Mouse (Mus musculus) forebrain, embryonic 14.5 days (tissue): ENCODE measurements around the gene Kcnmb4. TPM values are rescaled to one million over a fixed set of nuclear protein-coding genes. Genes with fewer than 3 reads are reported as not detected.

ENCODE experiments used
- ATAC-seq: fragments of 200-750 bp; cut with Nextera tagmentation; 2 replicates; pipeline ENCODE4 v1.8.0; 2017; ENCODE audit warnings: mild to moderate bottlenecking, moderate library complexity
- DNase-seq: peaks from one replicate; pipeline ENCODE4 v3.0.0-alpha.2; 2015; ENCODE audit warnings: low spot score
- H3K27ac ChIP-seq: fragments of 300-500 bp; sonication (generic); 2 replicates; pipeline ENCODE4 v1.5.1; 2014; ENCODE audit warnings: low read depth, mild to moderate bottlenecking, control low read depth, low read length, moderate library complexity
- H3K27me3 ChIP-seq: fragments of 300-500 bp; sonication (generic); replicated peaks from 2 replicates; pipeline ENCODE4 v1.6.1; 2014; ENCODE audit warnings: low read length, control low read depth, mixed read lengths; ENCODE audit not compliant: control insufficient read depth, insufficient read depth
- H3K36me3 ChIP-seq: fragments of 300-500 bp; sonication (generic); 2 replicates; pipeline ENCODE4 v1.6.1; 2014; ENCODE audit warnings: low read length, control low read depth; ENCODE audit not compliant: control insufficient read depth, insufficient read depth
- H3K4me1 ChIP-seq: fragments of 300-500 bp; sonication (generic); 2 replicates; pipeline ENCODE4 v1.6.1; 2014; ENCODE audit warnings: antibody characterized with exemption, low read length, control low read depth; ENCODE audit not compliant: control insufficient read depth, insufficient read depth
- H3K4me2 ChIP-seq: fragments of 300-500 bp; sonication (generic); 2 replicates; pipeline ENCODE4 v1.6.1; 2014; ENCODE audit warnings: mild to moderate bottlenecking, control low read depth, low read length
- H3K4me3 ChIP-seq: fragments of 300-500 bp; sonication (generic); 2 replicates; pipeline ENCODE4 v1.5.1; 2014; ENCODE audit warnings: low read depth, low read length, control low read depth
- H3K9ac ChIP-seq: fragments of 300-500 bp; sonication (generic); 2 replicates; pipeline ENCODE4 v1.6.1; 2014; ENCODE audit warnings: mild to moderate bottlenecking, low read length, control low read depth, moderate library complexity
- H3K9me3 ChIP-seq: fragments of 300-500 bp; sonication (generic); replicated peaks from 2 replicates; pipeline ENCODE4 v1.6.1; 2016; ENCODE audit warnings: low read length, control low read depth, mixed read lengths; ENCODE audit not compliant: control insufficient read depth
- WGBS: fragments of 180-500 bp; shearing (Covaris S2); extraction: QIAGEN DNeasy Blood & Tissue Kit; methylation state at CpG from one replicate; pipeline ENCODE4 v1.1.7; 2014; 5-methylcytosine and 5-hydroxymethylcytosine counted together
- polyA plus RNA-seq: library from polyadenylated mRNA; unstranded; fragments of >200 nt; fragmentation: Nextera tagmentation; extraction: Ambion mirVana; gene quantifications from 2 replicates; pipeline ENCODE4 v1.2.1, GENCODE M21; 2014

Kcnmb4 gene
- polyA plus RNA-seq, 1 experiment from 2014 or later = 17.5 TPM

GRCm38 (mm10) chr10:116422551-116422950 lies 51.1 kb downstream of the Kcnmb4 start:
- Histone ChIP-seq H3K4me2 (no peak overlapping the region), H3K27ac (no peak overlapping the region), H3K9me3 (no peaks in the 10 kb centered on the region), H3K27me3 (no peaks in the 10 kb centered on the region), H3K9ac (no peak overlapping the region), H3K4me3 (no peak overlapping the region), H3K36me3 (no peaks in the 10 kb centered on the region), H3K4me1 (no peaks in the 10 kb centered on the region)
- WGBS = 92% methylated on average over 2 of the region's 2 CpGs
- DNase-seq = no peak
- no peak for ATAC-seq

GRCm38 (mm10) chr10:116420976-116421375 lies 52.7 kb downstream of the Kcnmb4 start:
- H3K9me3 ChIP-seq = no peaks in the 10 kb centered on the region
- H3K9ac ChIP-seq = no peak overlapping the region
- no peak for DNase-seq
- no peak for ATAC-seq
- WGBS = 75% methylated on average over 6 of the region's 6 CpGs
- H3K27ac ChIP-seq = no peak overlapping the region
- H3K4me2 ChIP-seq = no peak overlapping the region
- H3K36me3 ChIP-seq = no peaks in the 10 kb centered on the region
- no peak overlapping the region for H3K4me3 ChIP-seq
- H3K4me1 ChIP-seq = no peaks in the 10 kb centered on the region
- H3K27me3 ChIP-seq = no peaks in the 10 kb centered on the region

GRCm38 (mm10) chr10:116418121-116418726 lies 55.5 kb downstream of the Kcnmb4 start:
- H3K9ac ChIP-seq = no peak overlapping the region
- H3K4me3 ChIP-seq = no peak overlapping the region
- no peaks in the 10 kb centered on the region for H3K27me3 ChIP-seq
- no peak overlapping the region for H3K4me2 ChIP-seq
- peak; percentile 37; the same call in 1 of the 2 replicates for ATAC-seq
- H3K27ac ChIP-seq = no peak overlapping the region
- H3K9me3 ChIP-seq = no peaks in the 10 kb centered on the region
- no peaks in the 10 kb centered on the region for H3K4me1 ChIP-seq
- WGBS = 75% methylated on average over 24 of the region's 24 CpGs
- no peaks in the 10 kb centered on the region for H3K36me3 ChIP-seq
- DNase-seq = peak; percentile 16

- Histone ChIP-seq H3K4me2 (no peak overlapping the region), H3K27ac (no peak overlapping the region), H3K4me3 (no peak overlapping the region), H3K36me3 (no peaks in the 10 kb centered on the region), H3K9ac (no peak overlapping the region), H3K27me3 (no peaks in the 10 kb centered on the region), H3K9me3 (no peaks in the 10 kb centered on the region), H3K4me1 (no peaks in the 10 kb centered on the region)
- 74% methylated on average over 5 of the region's 5 CpGs for WGBS
- DNase-seq = no peak
- no peak; the same call in 1 of the 2 replicates for ATAC-seq
Measured at GRCm38 (mm10) chr10:116416726-116417125, 57.0 kb downstream of the Kcnmb4 start.

- no peaks in the 10 kb centered on the region for H3K9me3 ChIP-seq
- H3K27me3 ChIP-seq = no peaks in the 10 kb centered on the region
- no peaks in the 10 kb centered on the region for H3K4me1 ChIP-seq
- DNase-seq (peak; percentile 39), ATAC-seq (peak; percentile 30; the same call in 1 of the 2 replicates)
- no peak overlapping the region for H3K9ac ChIP-seq
- H3K36me3 ChIP-seq = no peaks in the 10 kb centered on the region
- no peak overlapping the region for H3K27ac ChIP-seq
- no peak overlapping the region for H3K4me3 ChIP-seq
- 37% methylated on average over 6 of the region's 6 CpGs for WGBS
- H3K4me2 ChIP-seq = no peak overlapping the region
Measured at GRCm38 (mm10) chr10:116416142-116416541, 57.5 kb downstream of the Kcnmb4 start.

GRCm38 (mm10) chr10:116410826-116411225 lies 62.9 kb downstream of the Kcnmb4 start:
- H3K27ac ChIP-seq = no peak overlapping the region
- H3K9me3 ChIP-seq = no peaks in the 10 kb centered on the region
- WGBS = 67% methylated on average over 9 of the region's 9 CpGs
- H3K4me3 ChIP-seq = no peak overlapping the region
- H3K27me3 ChIP-seq = no peaks in the 10 kb centered on the region
- no peaks in the 10 kb centered on the region for H3K36me3 ChIP-seq
- H3K9ac ChIP-seq = no peak overlapping the region
- DNase-seq (no peak), ATAC-seq (no peak)
- H3K4me2 ChIP-seq = no peak overlapping the region
- no peaks in the 10 kb centered on the region; the same call in 1 of the 2 replicates for H3K4me1 ChIP-seq

- H3K4me2 ChIP-seq = no peak overlapping the region
- DNase-seq = peak; percentile 54
- no peaks in the 10 kb centered on the region for H3K36me3 ChIP-seq
- H3K27me3 ChIP-seq = no peaks in the 10 kb centered on the region
- ATAC-seq = peak; percentile 61; the same call in 1 of the 2 replicates
- H3K4me3 ChIP-seq = no peak overlapping the region
- no peak overlapping the region for H3K27ac ChIP-seq
- WGBS = 65% methylated on average over 19 of the region's 19 CpGs
- no peak overlapping the region for H3K9ac ChIP-seq
- no peaks in the 10 kb centered on the region; the same call in 1 of the 2 replicates for H3K4me1 ChIP-seq
- no peaks in the 10 kb centered on the region for H3K9me3 ChIP-seq
Measured at GRCm38 (mm10) chr10:116407684-116408359, 65.9 kb downstream of the Kcnmb4 start.

- WGBS = 93% methylated on average over 6 of the region's 6 CpGs
- ATAC-seq = no peak
- Histone ChIP-seq H3K4me2 (no peak overlapping the region), H3K4me3 (no peak overlapping the region), H3K27ac (no peak overlapping the region), H3K4me1 (no peaks in the 10 kb centered on the region; the same call in 1 of the 2 replicates), H3K27me3 (no peaks in the 10 kb centered on the region), H3K36me3 (no peaks in the 10 kb centered on the region), H3K9me3 (no peaks in the 10 kb centered on the region), H3K9ac (no peak overlapping the region)
- DNase-seq = no peak
Measured at GRCm38 (mm10) chr10:116405011-116405410, 68.7 kb downstream of the Kcnmb4 start.

GRCm38 (mm10) chr10:116403679-116404078 lies 70.0 kb downstream of the Kcnmb4 start:
- H3K4me2 ChIP-seq = no peak overlapping the region
- no peak overlapping the region for H3K4me3 ChIP-seq
- no peak overlapping the region for H3K27ac ChIP-seq
- WGBS = 77% methylated on average over 4 of the region's 4 CpGs
- H3K9ac ChIP-seq = no peak overlapping the region
- no peaks in the 10 kb centered on the region for H3K36me3 ChIP-seq
- H3K27me3 ChIP-seq = no peaks in the 10 kb centered on the region
- H3K4me1 ChIP-seq = no peaks in the 10 kb centered on the region; the same call in 1 of the 2 replicates
- no peak for DNase-seq
- H3K9me3 ChIP-seq = no peaks in the 10 kb centered on the region
- no peak for ATAC-seq
